In the genomic region with DNA sequence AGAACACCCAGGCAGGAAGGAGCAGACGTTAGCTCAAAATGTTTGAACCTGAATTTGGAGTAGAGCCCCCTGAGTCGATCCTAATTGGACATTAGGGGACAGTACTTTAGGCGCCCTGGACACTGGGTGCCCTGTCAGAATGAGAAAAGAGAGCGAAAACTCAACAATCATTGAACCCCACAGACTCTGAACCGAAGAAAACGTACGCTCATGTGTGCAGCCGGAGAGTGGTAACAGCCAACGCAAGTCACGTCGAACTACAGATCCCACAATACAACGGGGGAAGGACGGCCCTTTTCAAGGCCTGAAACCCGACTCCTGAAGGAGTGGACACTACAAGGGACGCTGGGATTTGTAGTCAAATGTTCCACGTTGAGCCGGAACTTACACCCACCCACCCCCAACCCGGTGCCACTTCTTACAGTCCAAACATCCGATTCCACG, we compare ENCODE assay signal across 8 mouse cellular contexts. TPM values are rescaled to one million over a fixed set of nuclear protein-coding genes. Genes with fewer than 3 reads are reported as not detected.
DNase-seq lines count a peak whose midpoint lies in the region; ATAC-seq lines count a peak whose summit lies in the region.

A gene (minus strand): TSS at position 270 of the 444 bp plus-strand sequence.
A gene (plus strand): TSS at position 397 of the 444 bp plus-strand sequence.

- H3K27ac ChIP-seq in forebrain, embryonic 14.5 days (ENCODE audit: low read depth, low read length), result peak within 1 kb of the TSS; percentile 86
- H3K27ac ChIP-seq in neural tube, embryonic 15.5 days (replicated peaks), result peak within 1 kb of the TSS; percentile 94

- peaks cover 11% of the 10 kb centered on the region for H3K4me1 ChIP-seq in forebrain, embryonic 14.5 days (ENCODE audit: control insufficient read depth, insufficient read depth, low read length)
- peaks cover 30% of the 10 kb centered on the region for H3K4me1 ChIP-seq in neural tube, embryonic 15.5 days

- H3K27me3 ChIP-seq in forebrain, embryonic 14.5 days (replicated peaks; ENCODE audit: control insufficient read depth, insufficient read depth, low read length), result no peaks in the 10 kb centered on the region
- H3K27me3 ChIP-seq in neural tube, embryonic 15.5 days (replicated peaks), result no peaks in the 10 kb centered on the region

- peak within 1 kb of the TSS; percentile 87 for H3K4me2 ChIP-seq in forebrain, embryonic 14.5 days (ENCODE audit: low read length)
- peak within 1 kb of the TSS; percentile 86 for H3K4me2 ChIP-seq in neural tube, embryonic 15.5 days

- 1% methylated on average over 20 of the region's 20 CpGs for WGBS in forebrain, embryonic 14.5 days
- under 1% methylated on average over 20 of the region's 20 CpGs for WGBS in neural tube, embryonic 15.5 days

- H3K4me3 ChIP-seq in forebrain, embryonic 14.5 days (ENCODE audit: low read depth, low read length), result peak within 1 kb of the TSS; percentile 90
- peak within 1 kb of the TSS; percentile 92 for H3K4me3 ChIP-seq in neural tube, embryonic 15.5 days (replicated peaks)

- no peaks in the 10 kb centered on the region for H3K9me3 ChIP-seq in forebrain, embryonic 14.5 days (replicated peaks; ENCODE audit: control insufficient read depth, low read length)
- no peaks in the 10 kb centered on the region for H3K9me3 ChIP-seq in neural tube, embryonic 15.5 days (replicated peaks)

- ATAC-seq in forebrain, embryonic 14.5 days, result peak; percentile 94
- peak; percentile 93 for ATAC-seq in neural tube, embryonic 15.5 days (ENCODE audit: low FRiP score)

- intact Hi-C loops in heart, postnatal 14 days (cut with DNase I), result loop anchor here (10.0 kb wide), 1 partner anchor 336 kb away; a partner anchor contains a TSS

- peak; percentile 98 for DNase-seq in ES-CJ7 (ENCODE audit: low read depth, low spot score)
- peak; percentile 85 for DNase-seq in cerebellum, adult 11 months
- DNase-seq in forebrain, embryonic 14.5 days (ENCODE audit: low spot score), result peak; percentile 99
- DNase-seq in heart, postnatal 14 days, result peak; percentile 81 to 88
- DNase-seq in layer of hippocampus, adult 11-12 months (ENCODE audit: low spot score), result peak; percentile 93
- DNase-seq in lung, adult 18-20 months, result peak; percentile 93 to 96
- DNase-seq in thymus, adult 18-20 months, result peak; percentile 73 to 90

- H3K36me3 ChIP-seq in forebrain, embryonic 14.5 days (ENCODE audit: control insufficient read depth, insufficient read depth, low read length), result no peaks in the 10 kb centered on the region
- no peaks in the 10 kb centered on the region for H3K36me3 ChIP-seq in neural tube, embryonic 15.5 days

- H3K9ac ChIP-seq in forebrain, embryonic 14.5 days (ENCODE audit: low read length), result peak within 1 kb of the TSS; percentile 79
- peak within 1 kb of the TSS; percentile 93 for H3K9ac ChIP-seq in neural tube, embryonic 15.5 days (replicated peaks)

RNA-seq across cellular contexts. Expression of the first gene that starts in this region (rescaled TPM):
- polyA plus RNA-seq in forebrain, embryonic 14.5 days (2014; fragmentation: Nextera tagmentation; extraction: Ambion mirVana), result 50.3 and 53.0 TPM in 2 replicates
- total RNA-seq in heart, postnatal 14 days (2021), result 10 to 100 TPM; 65.4 to 70.7 TPM
- polyA plus RNA-seq in neural tube, embryonic 15.5 days (2015; fragmentation: Nextera tagmentation; extraction: Ambion mirVana), result 84.7 and 90.9 TPM in 2 replicates

RNA-seq across cellular contexts. Expression of the second gene that starts in this region (rescaled TPM):
- polyA plus RNA-seq in forebrain, embryonic 14.5 days (2014; fragmentation: Nextera tagmentation; extraction: Ambion mirVana), result 30.6 and 33.8 TPM in 2 replicates
- 10 to 100 TPM; 16.2 to 16.6 TPM for total RNA-seq in heart, postnatal 14 days (2021)
- 30.2 and 30.6 TPM in 2 replicates for polyA plus RNA-seq in neural tube, embryonic 15.5 days (2015; fragmentation: Nextera tagmentation; extraction: Ambion mirVana)

Comparison
In these comparisons a context has a peak if more than half of its experiments do, and no peak if none do; other contexts are left out.
1. Peak in every context shown above with its lines: DNase-seq, ATAC-seq, H3K4me3 ChIP-seq and H3K27ac ChIP-seq.